Mouse (Mus musculus) layer of hippocampus, adult 9-11 months (tissue): Measurements from ENCODE around the gene Gpc1.

Experiments used
- DNase-seq: peaks from one replicate; pipeline ENCODE4 v3.0.0; 2022

The Gpc1 gene

DNA sequence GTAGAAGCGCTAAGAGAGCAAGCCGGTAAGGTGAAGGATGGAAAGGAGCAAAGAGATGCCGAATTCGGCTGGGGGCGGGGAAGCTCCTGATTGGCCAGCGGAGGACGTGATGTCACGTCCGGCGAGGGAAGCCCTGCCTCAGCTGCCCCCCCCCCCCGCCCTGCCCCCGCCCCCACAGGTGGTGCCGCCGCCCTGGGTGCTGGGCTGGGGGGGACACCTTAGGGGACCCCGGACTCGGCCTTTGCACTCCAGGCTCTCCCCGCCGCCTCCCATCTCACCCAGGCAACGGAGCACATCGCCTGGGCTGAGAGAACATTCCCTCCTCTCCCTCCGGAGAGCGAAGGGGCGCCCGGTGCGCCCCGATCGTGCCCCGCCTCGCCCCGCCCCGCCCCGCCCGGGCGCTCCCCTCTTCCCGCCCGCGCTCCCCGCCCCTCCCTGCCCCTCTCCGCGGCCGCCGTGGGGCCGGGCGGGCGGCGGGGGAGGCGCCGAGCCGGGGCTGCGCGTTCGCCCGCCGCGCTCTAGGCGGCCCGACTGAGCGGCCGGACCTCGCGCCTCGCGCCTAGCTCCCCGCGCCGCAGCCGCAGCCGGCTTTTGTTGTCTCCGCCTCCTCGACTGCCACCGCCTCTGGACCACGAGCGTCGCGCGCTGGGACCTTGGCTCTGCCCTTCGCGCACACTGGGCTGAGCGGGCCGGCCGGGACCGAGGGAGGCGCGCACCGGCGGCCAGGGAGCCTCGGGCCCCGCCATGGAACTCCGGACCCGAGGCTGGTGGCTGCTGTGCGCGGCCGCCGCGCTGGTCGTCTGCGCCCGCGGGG lies at the start of gene Gpc1:
Gene Gpc1, plus strand, starts transcription at position 458 of the 814 bp plus-strand sequence.
- DNase-seq = peak; percentile 90

DNA sequence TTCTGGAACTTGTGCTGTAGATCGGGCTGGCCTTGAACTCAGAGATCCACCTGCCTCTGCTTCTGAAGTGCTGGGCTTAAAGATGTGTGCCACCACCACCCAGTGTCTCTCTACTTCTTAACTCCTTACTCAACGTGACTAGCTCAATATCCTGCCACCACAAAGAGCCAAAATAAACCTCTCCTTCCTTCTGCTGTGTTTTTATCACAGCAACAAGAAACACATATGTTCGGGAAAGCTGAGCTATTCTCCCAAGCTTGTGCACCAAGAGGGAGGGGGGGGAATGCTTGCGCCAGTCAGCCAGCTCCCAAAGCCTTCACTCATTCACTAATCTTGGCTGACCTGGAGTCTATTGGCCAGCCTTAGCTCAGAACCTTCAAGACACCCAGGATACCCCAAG lies 49.6 kb upstream of the Gpc1 start:
- DNase-seq = peak; percentile 39

DNA sequence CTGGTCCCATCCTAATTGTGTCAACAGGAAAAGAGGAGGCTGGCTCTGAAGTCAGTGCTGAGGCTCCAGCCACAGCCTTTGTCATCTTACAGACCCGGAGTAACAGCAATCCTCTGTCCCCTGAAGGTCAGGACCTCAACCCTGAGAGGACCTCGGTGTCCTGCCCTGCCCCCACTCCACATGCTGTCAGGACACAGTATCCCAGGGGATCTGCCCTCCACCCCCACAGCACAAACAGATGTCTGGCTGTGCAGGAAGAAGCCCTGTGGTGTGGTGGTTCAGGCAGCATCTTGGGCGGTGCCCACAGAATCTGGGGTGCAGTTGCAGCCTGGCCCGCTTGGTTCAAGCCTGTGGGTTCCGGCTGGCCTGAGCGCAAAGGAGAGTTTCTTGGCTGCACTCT lies 48.9 kb upstream of the Gpc1 start:
- DNase-seq = no peak

DNA sequence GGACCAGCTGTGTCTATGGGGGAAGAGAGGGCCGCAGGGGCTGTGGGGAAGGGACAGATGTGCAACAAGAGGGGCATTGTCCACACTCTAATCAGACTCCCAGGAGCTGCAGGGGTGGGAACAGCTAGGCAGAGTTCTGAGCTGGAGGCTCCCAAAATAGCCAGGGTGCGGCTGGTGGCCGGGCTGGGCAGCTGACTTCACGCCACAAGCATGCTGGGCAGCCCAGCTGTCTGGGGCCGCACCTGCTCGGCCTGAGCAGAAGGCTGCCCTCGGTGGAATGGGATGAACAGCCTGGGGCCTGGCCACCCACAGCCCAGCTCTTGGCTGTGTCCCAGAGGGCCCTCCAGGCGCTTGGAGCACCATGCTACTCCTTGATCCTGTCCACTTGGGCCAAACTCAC lies 44.2 kb upstream of the Gpc1 start:
- peak; percentile 42 for DNase-seq

DNA sequence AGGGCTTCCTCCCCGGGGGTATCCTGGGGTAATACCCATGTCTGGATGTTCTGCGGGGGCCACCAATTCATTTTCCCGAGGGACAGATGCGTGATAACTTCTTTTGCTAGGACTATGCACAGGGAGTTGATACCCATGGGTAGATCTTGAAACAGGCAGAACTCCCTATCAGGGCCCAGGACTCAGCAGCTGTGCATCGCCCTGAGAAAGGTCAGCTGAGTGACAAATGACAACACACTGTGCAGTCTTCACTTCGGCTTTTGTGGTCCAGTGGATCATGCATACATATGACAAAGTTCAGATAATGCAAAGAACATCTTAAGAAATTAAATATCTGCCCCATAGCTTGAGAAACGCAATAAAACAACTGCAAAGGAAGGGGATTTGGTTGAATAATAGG lies 43.4 kb upstream of the Gpc1 start:
- DNase-seq = no peak

DNA sequence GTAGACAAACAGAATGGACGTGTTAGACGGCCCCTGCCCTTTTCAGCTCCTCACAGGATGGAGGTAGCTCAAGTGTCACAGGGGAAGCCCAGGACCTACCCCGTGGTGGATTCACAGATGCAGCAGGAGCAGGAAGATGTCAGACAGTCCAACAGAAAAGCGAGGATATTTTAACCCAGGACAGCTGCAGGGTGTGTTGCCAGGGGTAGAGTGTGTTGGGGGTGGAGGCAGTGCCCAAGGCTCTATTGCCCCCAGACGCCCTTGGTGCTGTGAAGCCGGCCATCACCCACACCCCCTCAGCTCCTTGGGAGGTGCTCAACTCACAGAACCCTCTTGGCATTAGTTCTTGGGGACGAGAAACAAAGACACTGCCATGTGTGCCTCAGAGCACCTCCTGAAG lies 40.8 kb upstream of the Gpc1 start:
- DNase-seq = no peak

DNA sequence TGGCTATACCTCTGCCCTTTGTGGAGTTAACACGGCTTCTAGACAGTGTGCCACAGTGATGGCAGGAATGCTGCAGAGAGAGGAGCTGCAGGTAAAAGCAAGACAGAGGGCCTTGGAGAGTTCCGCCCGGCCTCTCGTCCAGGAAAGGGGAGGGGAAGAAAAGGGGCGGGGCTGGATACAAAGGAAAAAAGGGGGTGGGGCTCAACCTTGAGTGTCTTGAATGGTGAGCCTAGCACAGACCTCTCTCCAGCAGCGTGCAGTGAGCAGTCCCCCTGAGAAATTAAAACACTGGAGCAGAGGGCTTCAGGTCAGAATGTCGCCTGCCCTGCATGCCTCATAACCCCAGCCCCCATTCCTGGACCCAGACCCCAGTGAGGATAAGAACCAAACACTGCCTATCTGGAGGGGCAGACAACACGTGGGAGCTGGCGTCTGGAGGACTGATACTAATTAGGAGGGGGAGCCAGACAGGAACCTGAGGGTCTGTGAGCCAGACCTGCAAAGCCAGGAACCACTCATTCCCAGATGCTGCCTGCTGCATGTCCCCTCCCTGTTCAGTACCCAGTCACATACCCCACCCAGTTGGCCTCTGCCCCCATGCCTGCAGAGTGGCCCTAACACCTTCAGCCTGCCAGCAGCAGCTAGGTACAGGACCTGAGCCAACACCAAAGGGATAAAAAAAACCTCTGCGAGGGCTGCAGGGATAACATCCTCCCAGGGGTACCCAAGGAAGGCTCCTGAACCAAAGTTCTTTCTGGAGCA lies 40.2 kb upstream of the Gpc1 start:
- DNase-seq = no peak

DNA sequence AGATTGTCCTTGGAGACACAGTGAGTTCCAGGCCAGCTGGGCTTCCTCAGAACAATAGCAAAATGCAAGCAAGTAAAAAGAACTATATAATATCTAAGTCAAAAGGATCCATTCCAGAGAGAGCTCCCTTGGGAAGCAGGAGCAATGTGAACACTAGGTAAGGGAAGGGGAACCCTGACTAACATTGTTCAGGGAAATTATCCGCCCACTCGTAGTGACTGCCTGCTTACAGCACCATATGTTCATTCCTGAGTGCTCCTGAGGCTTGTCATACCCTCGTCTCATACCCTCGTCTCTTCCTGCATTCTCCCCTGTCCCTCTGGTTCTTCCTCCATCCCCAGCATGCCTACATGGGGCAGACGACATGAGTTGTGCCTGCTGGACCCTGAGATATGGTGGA lies 37.7 kb upstream of the Gpc1 start:
- DNase-seq = no peak

DNA sequence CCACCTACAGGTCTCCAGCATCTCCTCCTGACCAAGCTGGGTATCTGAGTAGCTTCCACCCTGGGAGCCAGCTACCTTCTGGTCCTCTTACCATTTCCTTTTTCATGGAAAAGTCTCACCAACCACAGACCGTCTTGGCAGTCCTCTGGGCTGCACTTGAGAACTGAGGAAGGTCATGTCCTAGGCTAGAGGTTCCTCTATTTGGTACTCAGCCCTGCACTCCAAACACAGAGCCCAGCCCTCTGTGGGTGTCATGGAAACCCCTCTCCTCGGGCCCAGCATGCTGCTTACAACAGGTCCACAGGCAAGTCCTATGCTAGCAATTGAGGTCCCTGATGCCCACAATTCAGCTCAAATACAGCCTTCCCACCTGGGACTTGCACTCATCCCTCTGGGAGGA lies 33.0 kb upstream of the Gpc1 start:
- no peak for DNase-seq

DNA sequence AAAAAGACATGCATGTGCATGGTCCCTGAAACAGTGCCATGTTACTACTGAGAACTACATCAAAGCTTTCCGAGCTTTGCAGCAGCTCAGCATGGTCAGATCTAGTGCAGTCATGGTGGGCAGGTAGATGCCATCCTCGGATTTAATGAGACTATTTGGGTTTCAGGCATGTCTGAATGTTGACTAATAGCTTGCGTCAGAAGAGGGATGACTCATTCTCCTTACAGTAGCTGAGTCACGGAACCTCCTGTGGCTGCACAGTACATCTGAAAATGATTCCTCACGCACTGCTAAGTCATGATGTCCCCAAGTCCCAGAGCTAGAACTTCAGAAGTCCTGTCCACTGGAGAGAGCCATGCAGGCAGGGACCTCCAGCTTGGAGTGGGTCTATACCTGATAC lies 31.8 kb upstream of the Gpc1 start:
- peak; percentile 39 for DNase-seq

DNA sequence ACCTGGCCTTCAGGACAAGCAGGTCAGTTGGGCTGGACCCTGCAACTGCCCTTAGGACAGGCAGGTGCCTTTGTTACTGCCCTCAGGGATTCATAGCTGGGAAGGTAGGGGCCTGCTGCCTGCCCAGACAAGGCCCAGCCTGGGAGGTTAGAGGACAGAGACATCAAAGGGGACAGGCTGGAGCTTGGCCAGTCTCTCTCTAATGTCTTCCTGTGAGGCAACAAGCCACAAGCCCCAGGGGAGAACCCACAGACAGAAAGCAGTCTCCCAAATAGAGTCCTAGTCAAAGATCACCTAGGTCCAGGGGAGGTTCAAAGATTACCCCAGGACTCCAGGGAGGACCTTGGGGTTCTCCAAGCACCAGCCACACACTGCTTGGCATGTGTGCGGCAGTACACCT lies 29.1 kb upstream of the Gpc1 start:
- no peak for DNase-seq

DNA sequence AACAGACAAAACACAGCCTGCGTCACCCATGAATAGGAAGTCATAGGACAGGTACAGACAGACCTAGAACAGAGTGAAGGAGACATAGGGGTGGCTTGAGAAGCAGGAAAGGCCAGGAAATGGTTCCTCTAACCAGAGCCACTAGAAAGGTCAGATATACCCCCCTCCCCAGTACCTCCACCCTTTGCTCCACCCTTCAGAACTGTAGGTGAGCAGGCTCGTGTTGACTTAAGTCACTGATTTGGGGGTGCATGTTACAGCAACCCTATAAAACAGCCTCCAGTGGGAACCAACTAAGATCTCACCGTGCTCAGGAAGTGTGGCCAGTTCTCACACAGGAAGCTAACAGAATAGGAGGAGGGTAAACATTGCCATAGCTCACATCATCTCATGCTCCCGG lies 28.1 kb upstream of the Gpc1 start:
- no peak for DNase-seq

DNA sequence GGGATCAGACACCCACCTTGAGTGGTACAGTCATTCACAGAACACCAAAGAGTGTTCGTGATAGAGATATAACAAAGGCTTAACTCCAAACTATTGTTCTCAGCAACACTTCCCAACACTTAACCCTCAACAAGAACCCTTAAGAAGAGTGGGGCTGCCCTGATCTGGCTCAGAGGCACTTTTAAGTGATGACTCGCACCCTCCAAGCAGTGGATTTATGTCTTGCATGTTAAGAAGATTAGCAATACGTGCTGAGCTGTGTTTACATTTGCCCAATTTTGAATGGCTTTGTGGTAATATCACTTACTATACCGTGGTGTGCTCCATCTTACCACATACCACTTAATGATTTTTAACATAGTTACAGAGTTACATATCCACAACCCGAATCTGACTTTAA lies 26.3 kb upstream of the Gpc1 start:
- no peak for DNase-seq

DNA sequence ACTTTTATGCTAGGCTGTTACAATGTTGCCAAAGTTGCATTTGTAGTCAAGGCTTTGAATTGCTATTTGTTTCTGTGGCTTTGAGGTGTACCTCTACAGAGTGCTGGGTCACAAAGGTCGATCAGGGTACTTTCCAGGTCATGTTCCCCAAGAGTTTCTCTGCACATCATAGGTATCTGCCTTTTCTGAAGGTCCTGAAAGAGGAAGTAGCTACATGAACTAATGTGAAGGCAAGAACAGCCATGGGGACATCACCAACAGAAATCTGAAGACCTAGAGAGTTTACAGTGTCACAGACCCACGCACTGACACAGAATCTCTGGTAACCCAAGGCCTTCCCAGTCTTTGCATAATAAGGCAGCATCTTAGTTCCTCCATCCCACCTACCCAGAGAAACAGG lies 25.6 kb upstream of the Gpc1 start:
- no peak for DNase-seq

DNA sequence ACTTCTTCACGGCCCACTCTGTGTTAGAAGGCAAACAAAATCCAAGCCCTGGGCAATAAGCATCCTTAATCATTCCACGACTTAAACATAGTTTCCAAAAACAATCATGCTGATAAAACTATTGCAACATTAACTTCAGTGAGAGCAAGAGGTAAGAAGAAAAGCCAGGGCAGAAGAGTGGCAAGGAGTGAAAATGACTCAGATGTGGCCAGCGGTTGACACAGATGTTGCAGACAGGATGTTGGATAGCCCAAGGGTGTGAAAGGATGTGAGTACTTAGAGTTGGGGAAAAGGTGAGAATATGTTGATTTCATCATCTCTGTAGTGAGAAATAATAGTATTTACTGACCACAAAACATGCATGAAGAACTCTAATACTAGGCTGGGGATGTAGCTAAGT lies 24.7 kb upstream of the Gpc1 start:
- DNase-seq = no peak

DNA sequence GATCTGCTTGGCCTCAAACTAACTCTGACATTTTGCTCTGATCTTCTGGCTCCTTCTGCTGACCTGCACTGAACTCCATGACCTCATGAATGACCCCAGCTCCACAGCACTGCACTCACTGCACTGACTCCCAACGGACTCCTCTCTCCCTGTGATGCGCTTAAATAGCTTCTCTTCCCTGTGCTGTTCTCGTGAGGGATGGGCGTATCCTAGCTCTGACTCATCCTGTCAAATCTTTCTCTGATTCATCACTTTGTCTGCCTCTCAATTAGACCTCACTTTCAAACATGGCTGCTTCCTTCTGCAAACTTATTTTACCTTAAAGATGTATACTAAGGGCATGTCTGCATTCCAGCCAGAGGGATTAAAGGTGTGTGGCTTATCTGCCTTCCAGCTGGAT lies 21.8 kb upstream of the Gpc1 start:
- DNase-seq = no peak

DNA sequence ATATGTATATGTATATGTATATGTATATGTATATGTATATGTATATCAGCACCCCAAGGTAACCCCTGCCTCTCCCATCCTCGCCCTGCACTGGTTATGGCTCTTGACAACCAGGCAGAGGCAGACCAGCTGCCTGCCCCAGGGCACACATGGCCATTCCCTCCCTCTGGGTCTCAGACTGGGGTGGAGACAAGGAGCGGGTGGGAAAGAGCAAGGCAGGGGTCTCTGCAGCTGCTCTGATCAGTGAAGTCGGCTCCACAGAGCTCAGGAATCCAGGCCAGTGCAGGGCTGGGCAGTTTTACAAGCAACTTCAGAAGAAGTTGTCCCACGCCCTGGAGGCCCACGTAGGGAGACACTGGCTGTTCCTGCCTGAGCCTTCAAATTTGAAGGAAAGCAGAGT lies 17.1 kb upstream of the Gpc1 start:
- no peak for DNase-seq

DNA sequence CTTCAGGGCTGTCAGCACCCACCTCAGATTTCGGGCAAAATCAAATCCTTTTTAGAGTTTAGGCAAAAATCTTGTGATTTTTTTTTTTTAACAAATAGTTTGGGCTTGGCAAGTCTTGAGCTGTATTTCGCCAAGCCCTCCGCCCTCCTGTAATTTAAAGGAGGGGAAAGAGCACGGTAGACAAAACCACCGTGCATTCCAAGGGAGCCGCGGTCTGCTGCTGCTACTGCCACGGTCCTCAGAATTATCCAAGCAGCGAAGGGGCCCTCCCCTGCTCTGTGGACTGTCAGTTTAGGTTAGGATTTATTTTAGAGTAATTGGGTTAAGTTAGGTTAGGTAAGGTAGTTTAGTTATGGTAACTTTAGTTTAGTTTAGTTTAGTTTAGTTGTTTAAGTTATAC lies 16.3 kb upstream of the Gpc1 start:
- DNase-seq = no peak

DNA sequence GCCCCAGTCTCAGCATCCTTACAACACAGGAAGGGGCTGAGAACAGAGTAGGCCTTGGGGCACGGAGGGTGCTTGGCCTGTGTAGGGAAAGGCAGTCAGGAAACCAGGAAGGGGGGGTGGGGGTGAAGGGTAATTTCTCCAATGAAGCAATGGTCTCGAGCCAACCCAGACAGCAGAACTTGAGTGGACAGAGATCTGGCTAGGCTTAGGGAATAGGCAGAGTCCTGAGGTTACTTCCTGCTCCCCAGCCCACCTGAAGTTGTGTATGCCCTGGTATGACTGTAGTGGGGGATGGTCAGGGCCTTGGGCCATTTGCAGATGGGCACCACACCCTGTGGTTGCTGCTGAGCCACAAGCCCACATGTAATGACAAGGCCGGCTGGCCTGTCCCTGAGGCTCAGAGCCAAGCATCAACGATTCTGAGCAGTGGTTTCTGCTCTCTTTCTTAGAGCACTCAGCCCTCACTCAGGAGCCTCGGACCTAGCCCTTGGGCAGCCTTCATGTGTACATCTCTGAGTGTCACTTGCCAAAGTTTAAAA lies 15.6 kb upstream of the Gpc1 start:
- DNase-seq = no peak

DNA sequence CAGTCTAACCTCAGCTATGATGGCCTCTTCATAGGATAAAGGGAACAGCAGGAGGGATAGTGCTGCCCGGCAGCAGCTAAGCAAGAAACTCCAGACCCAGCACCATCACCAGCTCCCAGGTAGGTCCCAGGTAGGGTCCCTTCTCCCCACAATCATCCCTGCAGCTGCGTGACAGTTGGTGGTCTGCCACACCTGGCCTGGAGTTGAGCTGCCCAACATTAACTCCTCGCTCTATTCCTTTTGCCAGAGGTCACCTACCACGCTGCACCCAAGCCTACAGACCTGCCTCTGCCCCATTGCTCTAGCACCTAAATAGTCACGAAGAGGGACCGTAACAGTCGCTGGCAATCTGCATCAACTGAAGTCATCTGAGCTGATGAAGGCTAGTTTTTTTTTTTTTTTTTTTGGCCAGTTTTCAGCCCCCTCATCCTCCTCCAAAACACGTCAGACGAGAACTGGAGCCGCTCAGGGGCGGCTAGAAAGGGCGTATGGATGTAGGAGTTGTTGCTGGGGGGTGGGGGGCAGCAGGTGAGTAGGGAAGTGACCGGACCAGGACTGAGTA lies 738 bp upstream of the Gpc1 start:
- no peak for DNase-seq

DNA sequence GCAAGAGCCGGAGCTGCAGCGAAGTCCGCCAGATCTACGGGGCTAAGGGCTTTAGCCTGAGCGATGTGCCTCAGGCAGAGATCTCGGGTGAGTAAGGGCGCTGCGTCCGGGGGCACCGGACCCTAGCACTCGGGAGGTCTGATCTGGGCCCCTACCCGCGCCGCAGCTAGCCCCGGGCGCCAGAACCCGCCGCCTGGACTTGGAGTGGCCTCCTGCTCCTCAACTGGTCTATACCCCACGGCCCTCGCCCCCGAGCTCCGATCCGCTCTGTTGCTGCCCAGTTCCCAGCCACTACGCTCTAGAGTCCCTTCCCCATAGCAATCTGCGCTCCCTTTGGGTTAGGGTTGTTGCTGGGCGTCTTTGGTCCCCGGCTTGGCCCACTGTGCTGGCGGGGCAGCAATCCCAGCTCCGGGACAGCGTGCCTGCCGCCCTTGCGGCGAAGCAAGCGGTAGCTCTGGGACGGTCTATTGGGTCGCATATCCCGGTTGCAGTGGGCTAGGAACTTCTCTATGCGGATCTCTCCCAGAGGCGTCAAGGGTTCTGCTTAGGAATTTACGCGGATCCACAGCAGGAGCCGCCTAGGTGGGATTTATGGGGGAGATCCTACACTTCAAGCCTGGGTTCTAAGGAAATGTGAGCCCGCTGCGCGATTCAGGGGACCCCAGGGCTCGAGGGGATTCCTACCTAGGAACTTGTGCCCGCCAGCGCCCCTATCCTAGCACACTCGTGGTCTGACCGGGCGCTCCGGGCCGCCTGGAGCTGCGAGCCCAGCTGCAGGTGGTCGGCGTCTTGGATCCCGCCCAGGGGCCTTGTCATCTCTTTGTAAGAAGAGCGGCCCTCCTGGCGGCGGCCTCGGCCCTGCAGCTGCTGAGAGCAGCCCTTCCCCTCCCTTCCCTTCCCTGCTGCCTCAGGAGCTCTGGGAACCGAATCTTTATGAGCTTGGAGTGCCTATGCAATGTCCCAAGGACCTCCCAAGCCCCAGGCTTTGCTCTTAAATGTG lies 866 bp downstream of the Gpc1 start:
- peak; percentile 51 for DNase-seq

DNA sequence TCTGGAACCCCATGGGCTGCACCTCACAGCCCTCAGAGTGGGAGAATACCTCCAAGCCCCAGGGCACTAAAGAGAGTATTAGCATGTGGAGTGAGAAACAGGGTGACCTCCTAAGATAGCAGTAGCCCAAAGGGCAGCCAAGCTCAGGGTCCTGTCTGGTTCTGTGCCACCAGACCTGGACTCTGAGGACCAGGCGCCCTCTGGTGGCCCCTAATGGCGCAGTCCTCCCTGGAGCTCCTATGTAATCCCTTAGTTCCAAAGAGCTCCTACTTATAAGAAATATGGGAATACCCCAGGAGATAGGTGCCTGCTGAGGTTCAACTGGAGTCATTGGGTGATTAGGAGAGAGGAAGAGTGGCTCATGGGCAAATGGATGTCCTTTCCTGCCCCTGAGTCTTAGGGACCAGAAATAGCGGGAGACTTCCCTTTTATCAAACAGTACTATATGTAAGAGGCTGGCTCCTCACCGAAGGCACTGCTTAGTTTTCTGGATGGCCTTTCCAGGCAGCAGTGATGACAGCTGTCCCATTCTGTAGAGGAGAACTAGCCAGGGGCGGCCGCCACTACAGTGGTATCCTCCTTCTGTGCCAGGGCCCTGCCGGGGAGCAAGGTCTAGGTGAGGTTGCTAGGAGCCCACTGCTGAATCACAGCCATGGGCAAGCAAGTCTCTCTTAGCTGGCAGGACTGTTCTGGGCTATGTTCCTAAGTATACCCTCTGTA lies 2.7 kb downstream of the Gpc1 start:
- peak; percentile 81 for DNase-seq
